Mouse (Mus musculus): ENCODE measurements at regions not wholly inside any gene's neighbourhood (a gene's known extent, or its start where the extent isn't known, plus 50 kb on each side); places are given as distances from the start of the nearest gene placed in this dataset.

DNA sequence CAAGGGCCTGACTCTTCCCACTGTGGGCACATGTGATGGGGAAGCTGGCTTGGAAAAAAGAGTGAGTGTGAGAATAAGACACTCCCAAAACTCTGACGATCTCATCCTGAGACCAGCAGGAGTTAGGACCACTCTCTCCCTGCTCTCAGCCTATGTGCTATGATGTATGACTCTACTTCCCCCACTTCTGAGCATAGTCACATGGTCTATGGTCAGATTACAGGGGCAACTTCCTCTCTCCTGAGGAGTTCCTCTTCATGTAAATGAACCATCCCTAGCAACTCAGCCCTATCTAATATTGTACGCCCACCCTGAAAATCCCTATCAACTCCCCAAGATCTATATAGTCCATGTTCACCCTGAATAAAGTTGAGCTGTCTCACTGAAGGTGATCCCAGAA lies 120.0 kb upstream of the Lmo4 start:
- WGBS = 89% methylated on average over 2 of the region's 2 CpGs
- TF ChIP-seq POLR2A (IDR thresholded peaks at IDR 0.05; ENCODE audit: low read depth, low read length) = no peak
- TF ChIP-seq CTCF (conservative IDR thresholded peaks at IDR 0.05; ENCODE audit: insufficient read depth, insufficient read length, low read depth, low read length) = no peak

DNA sequence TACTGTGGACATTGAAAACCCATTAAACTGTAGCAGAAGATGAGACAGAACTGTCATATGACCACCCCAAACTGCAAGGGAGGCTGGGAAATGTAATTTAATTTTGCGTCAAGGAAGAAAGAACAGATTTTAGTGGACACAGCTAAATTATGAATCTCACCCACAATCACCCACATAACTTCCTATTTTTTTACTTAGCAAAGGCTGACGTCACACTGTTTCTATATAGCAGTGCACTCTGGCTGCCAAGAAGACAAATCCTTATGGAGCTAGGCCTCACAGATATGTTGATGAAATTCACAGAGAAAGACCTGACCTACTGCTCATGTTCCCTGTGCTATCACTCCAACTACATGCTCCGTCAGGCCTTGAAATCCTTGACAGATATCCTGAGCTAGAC lies 118.5 kb upstream of the Lmo4 start:
- Histone ChIP-seq H3K36me3 (ENCODE audit: control insufficient read depth, insufficient read depth, low read length) (no peaks in the 10 kb centered on the region), H3K4me1 (ENCODE audit: control insufficient read depth, insufficient read depth, low read length) (no peaks in the 10 kb centered on the region), H3K27me3 (replicated peaks; ENCODE audit: control insufficient read depth, insufficient read depth, low read length) (no peaks in the 10 kb centered on the region), H3K27ac (ENCODE audit: insufficient read depth, low read depth, low read length) (no peak overlapping the region), H3K4me3 (ENCODE audit: insufficient read depth, low read depth, low read length) (no peak overlapping the region)
- 96% methylated on average over 3 of the region's 3 CpGs for WGBS
- no peak for DNase-seq
- TF ChIP-seq CTCF (conservative IDR thresholded peaks at IDR 0.05; ENCODE audit: insufficient read depth, insufficient read length, low read depth, low read length) (no peak), POLR2A (IDR thresholded peaks at IDR 0.05; ENCODE audit: low read depth, low read length) (no peak)

More for the DNA sequence above, 120.0 kb upstream of the Lmo4 start:
- no peak overlapping the region for H3K4me3 ChIP-seq (ENCODE audit: insufficient read depth, low read depth, low read length)
- H3K27me3 ChIP-seq (replicated peaks; ENCODE audit: control insufficient read depth, insufficient read depth, low read length) = no peaks in the 10 kb centered on the region
- no peaks in the 10 kb centered on the region for H3K4me1 ChIP-seq (ENCODE audit: control insufficient read depth, insufficient read depth, low read length)
- DNase-seq = no peak
- no peak overlapping the region for H3K27ac ChIP-seq (ENCODE audit: insufficient read depth, low read depth, low read length)
- no peaks in the 10 kb centered on the region for H3K36me3 ChIP-seq (ENCODE audit: control insufficient read depth, insufficient read depth, low read length)

DNA sequence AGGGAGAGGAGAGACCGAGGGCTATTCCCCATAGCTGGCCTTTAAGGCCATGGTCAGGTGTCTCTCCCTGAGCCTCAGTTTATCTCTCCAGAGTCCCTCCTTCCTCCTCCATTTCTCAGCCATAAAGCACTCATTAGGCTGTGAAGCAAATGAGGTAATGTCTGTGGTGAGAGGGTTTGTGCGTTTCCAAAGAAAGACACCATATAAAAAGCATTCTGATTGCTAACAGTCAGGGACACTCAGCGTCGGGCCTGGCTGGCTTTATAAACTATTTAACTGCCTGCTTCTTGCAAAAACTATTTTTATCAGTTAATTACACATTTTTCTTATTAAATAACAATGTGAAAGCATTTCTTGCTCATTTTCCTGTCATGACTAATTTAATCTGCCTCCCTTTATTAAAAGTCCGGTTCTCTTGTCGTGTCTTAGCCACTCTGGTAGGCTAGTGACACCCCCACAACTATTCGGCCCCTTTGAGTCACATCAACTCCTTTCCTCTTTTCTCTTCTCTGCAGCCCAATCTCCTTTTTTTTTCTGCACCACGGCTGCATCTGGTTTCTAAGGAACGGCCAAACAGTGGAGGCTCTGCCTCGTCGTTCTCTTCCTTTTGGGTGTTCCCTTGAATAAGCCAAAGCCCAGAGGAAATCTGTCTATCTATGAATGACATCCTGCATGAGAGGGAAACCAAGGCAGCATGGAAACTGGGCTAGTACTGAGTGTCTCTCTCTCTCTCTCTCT lies 114.6 kb upstream of the Lmo4 start:
- Histone ChIP-seq H3K27me3 (replicated peaks; ENCODE audit: control insufficient read depth, insufficient read depth, low read length) (no peaks in the 10 kb centered on the region), H3K4me1 (ENCODE audit: control insufficient read depth, insufficient read depth, low read length) (no peaks in the 10 kb centered on the region), H3K4me3 (ENCODE audit: insufficient read depth, low read depth, low read length) (no peak overlapping the region), H3K36me3 (ENCODE audit: control insufficient read depth, insufficient read depth, low read length) (no peaks in the 10 kb centered on the region), H3K27ac (ENCODE audit: insufficient read depth, low read depth, low read length) (no peak overlapping the region)
- WGBS = 66% methylated on average over 11 of the region's 11 CpGs
- no peak for DNase-seq
- TF ChIP-seq POLR2A (IDR thresholded peaks at IDR 0.05; ENCODE audit: low read depth, low read length) = no peak

GRCm38 (mm10) chr3:144318761-144319467 lies 113.9 kb upstream of the Lmo4 start:
- Histone ChIP-seq H3K36me3 (ENCODE audit: control insufficient read depth, insufficient read depth, low read length) (no peaks in the 10 kb centered on the region), H3K4me1 (ENCODE audit: control insufficient read depth, insufficient read depth, low read length) (no peaks in the 10 kb centered on the region), H3K27me3 (replicated peaks; ENCODE audit: control insufficient read depth, insufficient read depth, low read length) (no peaks in the 10 kb centered on the region), H3K4me3 (ENCODE audit: insufficient read depth, low read depth, low read length) (no peak overlapping the region), H3K27ac (ENCODE audit: insufficient read depth, low read depth, low read length) (no peak overlapping the region)
- TF ChIP-seq POLR2A (IDR thresholded peaks at IDR 0.05; ENCODE audit: low read depth, low read length) = no peak
- no peak for TF ChIP-seq CTCF (conservative IDR thresholded peaks at IDR 0.05; ENCODE audit: insufficient read depth, insufficient read length, low read depth, low read length)
- WGBS = 62% methylated on average over 16 of the region's 16 CpGs
- no peak for DNase-seq

DNA sequence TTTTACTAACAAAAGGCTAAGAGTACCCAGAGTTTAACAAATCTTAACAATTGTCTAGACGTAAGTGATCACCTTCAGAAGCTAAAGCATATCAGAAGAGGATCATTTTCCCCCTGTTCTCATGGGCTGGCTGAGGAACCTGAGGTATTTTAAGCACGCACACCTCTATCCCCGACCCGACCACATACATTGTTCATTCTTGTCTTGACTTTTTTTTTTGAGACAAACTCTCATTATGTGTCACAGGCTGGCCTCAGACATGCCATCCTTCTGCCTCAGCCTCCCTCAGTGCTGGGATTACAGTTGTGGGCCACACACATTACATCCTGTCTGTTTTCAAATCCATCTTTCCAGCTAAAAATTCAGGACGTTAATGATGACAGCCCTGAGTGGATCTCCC lies 105.7 kb upstream of the Lmo4 start:
- no peak for DNase-seq
- TF ChIP-seq CTCF (conservative IDR thresholded peaks at IDR 0.05; ENCODE audit: insufficient read depth, insufficient read length, low read depth, low read length) = no peak
- no peak for TF ChIP-seq POLR2A (IDR thresholded peaks at IDR 0.05; ENCODE audit: low read depth, low read length)
- H3K4me3 ChIP-seq (ENCODE audit: insufficient read depth, low read depth, low read length) = no peak overlapping the region
- H3K36me3 ChIP-seq (ENCODE audit: control insufficient read depth, insufficient read depth, low read length) = no peaks in the 10 kb centered on the region
- WGBS = 85% methylated on average over 5 of the region's 5 CpGs
- no peak overlapping the region for H3K27ac ChIP-seq (ENCODE audit: insufficient read depth, low read depth, low read length)
- H3K27me3 ChIP-seq (replicated peaks; ENCODE audit: control insufficient read depth, insufficient read depth, low read length) = no peaks in the 10 kb centered on the region
- no peaks in the 10 kb centered on the region for H3K4me1 ChIP-seq (ENCODE audit: control insufficient read depth, insufficient read depth, low read length)

DNA sequence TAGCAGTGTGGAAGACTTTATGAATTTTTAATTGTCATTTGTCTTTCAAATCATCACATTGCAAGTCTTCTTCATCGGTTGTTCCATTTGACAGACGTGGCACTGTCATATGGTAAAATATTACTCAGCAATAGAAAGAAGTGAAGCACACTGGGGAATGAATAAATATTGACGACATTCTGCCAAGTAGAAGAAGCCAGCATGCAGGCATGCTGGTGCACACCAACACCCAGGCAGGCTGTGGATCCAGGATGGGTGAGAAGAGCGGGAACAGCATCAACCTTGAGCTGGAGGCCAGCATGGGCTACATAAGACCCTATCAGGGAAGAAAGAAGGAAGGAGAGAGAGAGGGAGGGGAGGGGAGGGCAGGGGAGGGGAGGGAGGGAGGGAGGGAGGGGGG lies 103.6 kb upstream of the Lmo4 start:
- no peak overlapping the region for H3K4me3 ChIP-seq (ENCODE audit: insufficient read depth, low read depth, low read length)
- H3K4me1 ChIP-seq (ENCODE audit: control insufficient read depth, insufficient read depth, low read length) = no peaks in the 10 kb centered on the region
- DNase-seq = no peak
- no peaks in the 10 kb centered on the region for H3K36me3 ChIP-seq (ENCODE audit: control insufficient read depth, insufficient read depth, low read length)
- no peak for TF ChIP-seq POLR2A (IDR thresholded peaks at IDR 0.05; ENCODE audit: low read depth, low read length)
- H3K27me3 ChIP-seq (replicated peaks; ENCODE audit: control insufficient read depth, insufficient read depth, low read length) = no peaks in the 10 kb centered on the region
- no peak overlapping the region for H3K27ac ChIP-seq (ENCODE audit: insufficient read depth, low read depth, low read length)
- WGBS = 88% methylated on average over 4 of the region's 4 CpGs

DNA sequence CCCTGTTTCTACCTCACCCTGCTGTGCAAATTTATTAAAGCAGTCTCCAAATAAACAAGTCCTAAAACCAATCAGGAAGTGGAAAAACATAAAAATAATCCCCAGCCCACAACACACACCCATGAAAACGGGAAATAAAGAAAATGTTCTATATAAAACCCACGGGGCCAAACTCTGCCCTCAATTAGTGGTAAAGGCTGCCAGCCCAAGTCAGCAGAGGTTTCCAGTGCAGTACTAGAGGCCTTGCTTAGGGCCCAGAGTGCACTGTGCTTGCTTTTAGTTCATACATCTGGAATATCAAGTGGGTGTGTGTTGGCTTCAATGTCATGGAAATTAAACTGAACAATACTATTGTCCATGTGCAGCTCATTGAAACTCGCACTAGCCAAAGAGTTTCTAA lies 102.5 kb upstream of the Lmo4 start:
- no peaks in the 10 kb centered on the region for H3K36me3 ChIP-seq (ENCODE audit: control insufficient read depth, insufficient read depth, low read length)
- 85% methylated on average over 3 of the region's 3 CpGs for WGBS
- H3K4me3 ChIP-seq (ENCODE audit: insufficient read depth, low read depth, low read length) = no peak overlapping the region
- no peaks in the 10 kb centered on the region for H3K4me1 ChIP-seq (ENCODE audit: control insufficient read depth, insufficient read depth, low read length)
- no peak for DNase-seq
- no peaks in the 10 kb centered on the region for H3K27me3 ChIP-seq (replicated peaks; ENCODE audit: control insufficient read depth, insufficient read depth, low read length)
- TF ChIP-seq CTCF (conservative IDR thresholded peaks at IDR 0.05; ENCODE audit: insufficient read depth, insufficient read length, low read depth, low read length) (no peak), POLR2A (IDR thresholded peaks at IDR 0.05; ENCODE audit: low read depth, low read length) (no peak)
- no peak overlapping the region for H3K27ac ChIP-seq (ENCODE audit: insufficient read depth, low read depth, low read length)

Measured in kidney, adult 2 months (tissue).